23 mouse cellular contexts compared by ENCODE assay signal in the genomic region with DNA sequence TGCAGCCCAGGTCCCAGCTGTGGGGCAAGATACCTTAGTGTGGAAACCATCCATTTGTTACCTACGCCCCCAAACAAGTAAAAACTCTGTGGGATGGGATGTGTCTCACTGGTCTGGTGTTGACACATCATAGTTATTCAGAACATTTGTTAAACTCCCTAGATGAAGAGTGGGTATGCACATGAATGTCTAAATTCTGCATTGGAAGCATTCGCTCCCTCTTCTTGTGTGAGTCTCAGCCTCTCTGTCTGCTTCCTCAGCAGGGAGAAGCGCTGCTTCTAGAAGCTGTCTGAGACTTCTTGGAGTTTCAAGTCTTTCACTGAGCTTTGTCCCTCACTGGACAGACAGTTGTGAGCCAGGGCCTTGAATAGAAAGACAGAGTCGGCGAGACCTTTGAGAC.
"Had no signal": no experiment of that assay in that cellular context is flagged by ENCODE, and none has a peak within 500 bp of the region (broad histone marks: within the 10 kb centered on the region; RNA-seq: fewer than 3 reads in every experiment).

No protein-coding gene starts in this region.

- DNase-seq: kidney, adult 11 months; kidney, adult 18-20 months; kidney, adult 2 months; kidney, adult 9 months; layer of hippocampus, adult 9-11 months had no signal

- H3K4me3 ChIP-seq: heart, embryonic 10.5 days; heart, embryonic 12.5 days; heart, embryonic 13.5 days; heart, embryonic 15.5 days; hindbrain, embryonic 10.5 days; hindbrain, embryonic 12.5 days; hindbrain, embryonic 13.5 days; hindbrain, embryonic 15.5 days; intestine, embryonic 15.5 days; kidney, embryonic 15.5 days; layer of hippocampus, adult 2 months had no signal

- H3K27ac ChIP-seq: heart, embryonic 10.5 days; heart, embryonic 13.5 days; heart, embryonic 15.5 days; hindbrain, embryonic 10.5 days; hindbrain, embryonic 12.5 days; hindbrain, embryonic 13.5 days; hindbrain, embryonic 14.5 days; hindbrain, embryonic 15.5 days; hindbrain, postnatal 0 days; intestine, embryonic 15.5 days; kidney, embryonic 15.5 days; kidney, postnatal 0 days; layer of hippocampus, adult 2 months had no signal

- ATAC-seq: hindbrain, embryonic 16.5 days; inflammation-experienced regulatory T-cells, adult 6 months; intestine, embryonic 15.5 days; intestine, embryonic 16.5 days; intestine, postnatal 0 days had no signal
